Mouse (Mus musculus): ENCODE data around the gene Ankrd34c. TPM values are rescaled to one million over a fixed set of nuclear protein-coding genes. Genes with fewer than 3 reads are reported as not detected.
A peak's percentile ranks its signal among the peaks of the same experiment; 100 is the strongest.

Ankrd34c gene
- polyA plus RNA-seq (2015; fragmentation: Nextera tagmentation; extraction: Ambion mirVana), result not detected in 2 replicates

- peaks cover 11% of the 10 kb centered on the region; the same call in 1 of the 2 replicates for H3K27me3 ChIP-seq
- H3K9ac ChIP-seq, result no peak within 1 kb of the TSS
- H3K36me3 ChIP-seq, result no peaks in the 10 kb centered on the region
- no peak within 1 kb of the TSS for H3K27ac ChIP-seq
- WGBS, result 2% methylated on average over 8 of the region's 8 CpGs
- no peak within 1 kb of the TSS for H3K4me3 ChIP-seq
- no peak for ATAC-seq (ENCODE audit: borderline replicate concordance, extremely low read depth, low FRiP score, low TSS enrichment)
- H3K9me3 ChIP-seq, result no peaks in the 10 kb centered on the region
- H3K4me1 ChIP-seq, result no peaks in the 10 kb centered on the region
- no peak within 1 kb of the TSS for H3K4me2 ChIP-seq
Observed at GRCm38 (mm10) chr9:89738295-89738694, at the start of gene Ankrd34c. Ankrd34c (minus strand) TSS chr9:89738475.

- H3K4me2 ChIP-seq, result no peak overlapping the region
- no peaks in the 10 kb centered on the region for H3K36me3 ChIP-seq
- no peaks in the 10 kb centered on the region for H3K4me1 ChIP-seq
- H3K4me3 ChIP-seq, result no peak overlapping the region
- H3K9ac ChIP-seq, result no peak overlapping the region
- ATAC-seq (ENCODE audit: borderline replicate concordance, extremely low read depth, low FRiP score, low TSS enrichment), result no peak
- no peaks in the 10 kb centered on the region for H3K27me3 ChIP-seq
- H3K27ac ChIP-seq, result no peak overlapping the region
- H3K9me3 ChIP-seq, result no peaks in the 10 kb centered on the region
- WGBS, result 69% methylated on average over 4 of the region's 4 CpGs
Observed at GRCm38 (mm10) chr9:89787532-89787931, 49.3 kb upstream of the Ankrd34c start.

- no peak overlapping the region for H3K4me3 ChIP-seq
- H3K9me3 ChIP-seq, result no peaks in the 10 kb centered on the region
- no peak overlapping the region for H3K27ac ChIP-seq
- no peaks in the 10 kb centered on the region for H3K4me1 ChIP-seq
- H3K36me3 ChIP-seq, result no peaks in the 10 kb centered on the region
- H3K4me2 ChIP-seq, result no peak overlapping the region
- H3K27me3 ChIP-seq, result no peaks in the 10 kb centered on the region
- ATAC-seq (ENCODE audit: borderline replicate concordance, extremely low read depth, low FRiP score, low TSS enrichment), result no peak
- no peak overlapping the region for H3K9ac ChIP-seq
Observed at GRCm38 (mm10) chr9:89781395-89781927, 43.2 kb upstream of the Ankrd34c start.

GRCm38 (mm10) chr9:89779237-89779636, 41.0 kb upstream of the Ankrd34c start:
- no peaks in the 10 kb centered on the region for H3K4me1 ChIP-seq
- no peak for ATAC-seq (ENCODE audit: borderline replicate concordance, extremely low read depth, low FRiP score, low TSS enrichment)
- no peaks in the 10 kb centered on the region for H3K9me3 ChIP-seq
- H3K27ac ChIP-seq, result no peak overlapping the region
- H3K27me3 ChIP-seq, result no peaks in the 10 kb centered on the region
- H3K36me3 ChIP-seq, result no peaks in the 10 kb centered on the region
- WGBS, result 98% methylated on average over 1 of the region's 1 CpGs
- H3K9ac ChIP-seq, result no peak overlapping the region
- no peak overlapping the region for H3K4me2 ChIP-seq
- no peak overlapping the region for H3K4me3 ChIP-seq

- H3K4me3 ChIP-seq, result no peak overlapping the region
- no peaks in the 10 kb centered on the region for H3K4me1 ChIP-seq
- WGBS, result 39% methylated on average over 1 of the region's 1 CpGs
- H3K27ac ChIP-seq, result no peak overlapping the region
- no peak overlapping the region for H3K9ac ChIP-seq
- ATAC-seq (ENCODE audit: borderline replicate concordance, extremely low read depth, low FRiP score, low TSS enrichment), result no peak
- H3K9me3 ChIP-seq, result no peaks in the 10 kb centered on the region
- no peaks in the 10 kb centered on the region for H3K27me3 ChIP-seq
- H3K36me3 ChIP-seq, result no peaks in the 10 kb centered on the region
- no peak overlapping the region for H3K4me2 ChIP-seq
Observed at GRCm38 (mm10) chr9:89771153-89771552, 32.9 kb upstream of the Ankrd34c start.

- H3K9me3 ChIP-seq, result no peaks in the 10 kb centered on the region
- WGBS, result 42% methylated on average over 1 of the region's 1 CpGs
- no peaks in the 10 kb centered on the region for H3K27me3 ChIP-seq
- no peak overlapping the region for H3K9ac ChIP-seq
- no peak overlapping the region for H3K27ac ChIP-seq
- no peaks in the 10 kb centered on the region for H3K4me1 ChIP-seq
- no peak for ATAC-seq (ENCODE audit: borderline replicate concordance, extremely low read depth, low FRiP score, low TSS enrichment)
- no peak overlapping the region for H3K4me3 ChIP-seq
- H3K36me3 ChIP-seq, result no peaks in the 10 kb centered on the region
- no peak overlapping the region for H3K4me2 ChIP-seq
Observed at GRCm38 (mm10) chr9:89762017-89762416, 23.7 kb upstream of the Ankrd34c start.

- WGBS, result 83% methylated on average over 1 of the region's 1 CpGs
Observed at GRCm38 (mm10) chr9:89758569-89758968, 20.3 kb upstream of the Ankrd34c start.

GRCm38 (mm10) chr9:89758139-89758538, 19.9 kb upstream of the Ankrd34c start:
- H3K36me3 ChIP-seq, result no peaks in the 10 kb centered on the region
- no peaks in the 10 kb centered on the region for H3K9me3 ChIP-seq
- no peak overlapping the region for H3K9ac ChIP-seq
- H3K27me3 ChIP-seq, result no peaks in the 10 kb centered on the region
- H3K4me2 ChIP-seq, result no peak overlapping the region
- H3K4me1 ChIP-seq, result no peaks in the 10 kb centered on the region
- no peak overlapping the region for H3K27ac ChIP-seq
- no peak for ATAC-seq (ENCODE audit: borderline replicate concordance, extremely low read depth, low FRiP score, low TSS enrichment)
- H3K4me3 ChIP-seq, result no peak overlapping the region
- 79% methylated on average over 1 of the region's 1 CpGs for WGBS

More at GRCm38 (mm10) chr9:89758569-89758968, 20.3 kb upstream of the Ankrd34c start:
- no peak overlapping the region for H3K4me2 ChIP-seq
- no peak overlapping the region for H3K27ac ChIP-seq
- no peak overlapping the region for H3K9ac ChIP-seq
- no peaks in the 10 kb centered on the region for H3K36me3 ChIP-seq
- H3K9me3 ChIP-seq, result no peaks in the 10 kb centered on the region
- no peak for ATAC-seq (ENCODE audit: borderline replicate concordance, extremely low read depth, low FRiP score, low TSS enrichment)
- H3K27me3 ChIP-seq, result no peaks in the 10 kb centered on the region
- no peak overlapping the region for H3K4me3 ChIP-seq
- H3K4me1 ChIP-seq, result no peaks in the 10 kb centered on the region

GRCm38 (mm10) chr9:89757571-89757970, 19.3 kb upstream of the Ankrd34c start:
- no peaks in the 10 kb centered on the region for H3K9me3 ChIP-seq
- no peaks in the 10 kb centered on the region for H3K36me3 ChIP-seq
- no peak overlapping the region for H3K9ac ChIP-seq
- H3K27ac ChIP-seq, result no peak overlapping the region
- no peak overlapping the region for H3K4me2 ChIP-seq
- 43% methylated on average over 4 of the region's 4 CpGs for WGBS
- no peak overlapping the region for H3K4me3 ChIP-seq
- H3K4me1 ChIP-seq, result no peaks in the 10 kb centered on the region
- no peak for ATAC-seq (ENCODE audit: borderline replicate concordance, extremely low read depth, low FRiP score, low TSS enrichment)
- H3K27me3 ChIP-seq, result no peaks in the 10 kb centered on the region

- Histone ChIP-seq H3K9me3 (no peaks in the 10 kb centered on the region), H3K4me1 (no peaks in the 10 kb centered on the region), H3K4me2 (no peak overlapping the region), H3K36me3 (no peaks in the 10 kb centered on the region), H3K27ac (no peak overlapping the region), H3K27me3 (peaks cover 11% of the 10 kb centered on the region; the same call in 1 of the 2 replicates), H3K4me3 (no peak overlapping the region), H3K9ac (no peak overlapping the region)
- ATAC-seq (ENCODE audit: borderline replicate concordance, extremely low read depth, low FRiP score, low TSS enrichment), result no peak
Observed at GRCm38 (mm10) chr9:89740041-89740440, 1.8 kb upstream of the Ankrd34c start.

GRCm38 (mm10) chr9:89737888-89738287, 387 bp downstream of the Ankrd34c start:
- 10% methylated on average over 6 of the region's 6 CpGs for WGBS
- Histone ChIP-seq H3K4me2 (no peak overlapping the region), H3K36me3 (no peaks in the 10 kb centered on the region), H3K4me1 (no peaks in the 10 kb centered on the region), H3K9ac (no peak overlapping the region), H3K27me3 (peaks cover 11% of the 10 kb centered on the region; the same call in 1 of the 2 replicates), H3K4me3 (no peak overlapping the region), H3K27ac (no peak overlapping the region), H3K9me3 (no peaks in the 10 kb centered on the region)
- no peak for ATAC-seq (ENCODE audit: borderline replicate concordance, extremely low read depth, low FRiP score, low TSS enrichment)

GRCm38 (mm10) chr9:89736932-89737705, 1.2 kb downstream of the Ankrd34c start:
- Histone ChIP-seq H3K4me1 (no peaks in the 10 kb centered on the region), H3K36me3 (no peaks in the 10 kb centered on the region), H3K4me3 (no peak overlapping the region), H3K27me3 (peaks cover 11% of the 10 kb centered on the region; the same call in 1 of the 2 replicates), H3K27ac (no peak overlapping the region), H3K4me2 (no peak overlapping the region), H3K9me3 (no peaks in the 10 kb centered on the region), H3K9ac (no peak overlapping the region)
- 9% methylated on average over 20 of the region's 20 CpGs for WGBS
- ATAC-seq (ENCODE audit: borderline replicate concordance, extremely low read depth, low FRiP score, low TSS enrichment), result peak; percentile 67; the same call in 1 of the 2 replicates

Data from lung, embryonic 15.5 days (tissue).